Mouse (Mus musculus) intestine, postnatal 0 days (tissue): ENCODE data around the gene Chst11. TPM values are rescaled to one million over a fixed set of nuclear protein-coding genes. Genes with fewer than 3 reads are reported as not detected.

Source experiments
- ATAC-seq: fragments of 200-750 bp; cut with Nextera tagmentation; 2 replicates; pipeline ENCODE4 v1.8.0; 2017; ENCODE audit warnings: mild to moderate bottlenecking, moderate TSS enrichment, moderate library complexity
- H3K27ac ChIP-seq: fragments of 300-500 bp; sonication (generic); 2 replicates; pipeline ENCODE4 v1.5.1; 2014; ENCODE audit warnings: mild to moderate bottlenecking, low read depth, low read length, moderate library complexity
- H3K27me3 ChIP-seq: fragments of 300-500 bp; sonication (generic); replicated peaks from 2 replicates; pipeline ENCODE4 v1.6.1; 2014; ENCODE audit warnings: low read length, mixed read lengths; ENCODE audit not compliant: control insufficient read depth, insufficient read depth
- H3K36me3 ChIP-seq: fragments of 300-500 bp; sonication (generic); 2 replicates; pipeline ENCODE4 v1.6.1; 2014; ENCODE audit warnings: mild to moderate bottlenecking, moderate library complexity; ENCODE audit not compliant: control insufficient read depth, insufficient read depth
- H3K4me1 ChIP-seq: fragments of 300-500 bp; sonication (generic); replicated peaks from 2 replicates; pipeline ENCODE4 v1.6.1; 2014; ENCODE audit warnings: antibody characterized with exemption, low read length, mixed read lengths; ENCODE audit not compliant: control insufficient read depth, insufficient read depth
- H3K4me2 ChIP-seq: fragments of 300-500 bp; sonication (generic); replicated peaks from 2 replicates; pipeline ENCODE4 v1.6.1; 2014; ENCODE audit warnings: low read depth, mild to moderate bottlenecking, moderate library complexity
- H3K4me3 ChIP-seq: fragments of 300-500 bp; sonication (generic); 2 replicates; pipeline ENCODE4 v1.5.1; 2014; ENCODE audit warnings: low read depth, low read length
- H3K9ac ChIP-seq: fragments of 300-500 bp; sonication (generic); 2 replicates; pipeline ENCODE4 v1.6.1; 2014; ENCODE audit warnings: mild to moderate bottlenecking, low read depth, low read length
- H3K9me3 ChIP-seq: fragments of 300-500 bp; sonication (generic); 2 replicates; pipeline ENCODE4 v1.6.1; 2016; ENCODE audit warnings: mixed run types; ENCODE audit not compliant: control insufficient read depth
- CTCF ChIP-seq: sonication (generic); IDR thresholded peaks from 2 replicates; pipeline ENCODE4 v1.5.1; 2016; ENCODE audit warnings: low read depth, mild to moderate bottlenecking, control low read depth, antibody characterized with exemption, moderate library complexity
- whole genome bisulfite sequencing: fragments of 180-500 bp; shearing (Covaris S2); extraction: QIAGEN DNeasy Blood & Tissue Kit; methylation state at CpG from one replicate; pipeline ENCODE4 v1.1.7; 2014; 5-methylcytosine and 5-hydroxymethylcytosine counted together
- polyA plus RNA-seq: library from polyadenylated mRNA; unstranded; fragments of >200 nt; fragmentation: Nextera tagmentation; extraction: Ambion mirVana; gene quantifications from 2 replicates; pipeline ENCODE4 v1.2.1, GENCODE M21; 2015

Gene Chst11
- polyA plus RNA-seq, 1 experiment from 2014 or later = 0.50 TPM

GRCm38 (mm10) chr10:83210968-83211583 lies 225.8 kb downstream of the Chst11 start:
- no peak for TF ChIP-seq CTCF
- Histone ChIP-seq H3K27ac (no peak overlapping the region), H3K4me3 (no peak overlapping the region), H3K4me1 (no peaks in the 10 kb centered on the region), H3K27me3 (no peaks in the 10 kb centered on the region), H3K9me3 (no peaks in the 10 kb centered on the region), H3K36me3 (no peaks in the 10 kb centered on the region), H3K4me2 (no peak overlapping the region), H3K9ac (no peak overlapping the region)
- WGBS = 64% methylated on average over 6 of the region's 6 CpGs
- ATAC-seq = no peak

GRCm38 (mm10) chr10:83212618-83213017 lies 227.3 kb downstream of the Chst11 start:
- ATAC-seq = no peak
- Histone ChIP-seq H3K9me3 (no peaks in the 10 kb centered on the region), H3K4me3 (no peak overlapping the region), H3K4me2 (no peak overlapping the region), H3K9ac (no peak overlapping the region), H3K4me1 (no peaks in the 10 kb centered on the region), H3K27ac (no peak overlapping the region), H3K36me3 (no peaks in the 10 kb centered on the region), H3K27me3 (no peaks in the 10 kb centered on the region)
- TF ChIP-seq CTCF = no peak
- WGBS = 87% methylated on average over 4 of the region's 4 CpGs

- H3K4me1 ChIP-seq = no peaks in the 10 kb centered on the region
- H3K4me3 ChIP-seq = no peak overlapping the region
- no peak for TF ChIP-seq CTCF
- no peaks in the 10 kb centered on the region for H3K9me3 ChIP-seq
- H3K36me3 ChIP-seq = no peaks in the 10 kb centered on the region
- no peak overlapping the region for H3K4me2 ChIP-seq
- 65% methylated on average over 5 of the region's 5 CpGs for WGBS
- H3K27ac ChIP-seq = no peak overlapping the region
- ATAC-seq = no peak
- H3K9ac ChIP-seq = no peak overlapping the region
- no peaks in the 10 kb centered on the region for H3K27me3 ChIP-seq
Measured at GRCm38 (mm10) chr10:83215559-83215958, 230.3 kb downstream of the Chst11 start.

- no peak overlapping the region for H3K9ac ChIP-seq
- H3K36me3 ChIP-seq = no peaks in the 10 kb centered on the region
- no peak for ATAC-seq
- H3K9me3 ChIP-seq = no peaks in the 10 kb centered on the region
- H3K27me3 ChIP-seq = no peaks in the 10 kb centered on the region
- H3K4me1 ChIP-seq = no peaks in the 10 kb centered on the region
- no peak overlapping the region for H3K4me3 ChIP-seq
- TF ChIP-seq CTCF = no peak
- H3K27ac ChIP-seq = no peak overlapping the region
- 68% methylated on average over 5 of the region's 5 CpGs for WGBS
- H3K4me2 ChIP-seq = no peak overlapping the region
Measured at GRCm38 (mm10) chr10:83217256-83217655, 232.0 kb downstream of the Chst11 start.

- WGBS = 49% methylated on average over 2 of the region's 2 CpGs
- TF ChIP-seq CTCF = no peak
Measured at GRCm38 (mm10) chr10:83218778-83219177, 233.5 kb downstream of the Chst11 start.

GRCm38 (mm10) chr10:83219729-83220128 lies 234.4 kb downstream of the Chst11 start:
- no peak overlapping the region for H3K9ac ChIP-seq
- peak; percentile 87 for TF ChIP-seq CTCF
- H3K27me3 ChIP-seq = no peaks in the 10 kb centered on the region
- WGBS = 31% methylated on average over 12 of the region's 12 CpGs
- no peaks in the 10 kb centered on the region for H3K36me3 ChIP-seq
- ATAC-seq = no peak
- H3K9me3 ChIP-seq = no peaks in the 10 kb centered on the region
- no peak overlapping the region for H3K27ac ChIP-seq
- H3K4me1 ChIP-seq = no peaks in the 10 kb centered on the region
- no peak overlapping the region for H3K4me3 ChIP-seq
- H3K4me2 ChIP-seq = no peak overlapping the region

More at GRCm38 (mm10) chr10:83218778-83219177, 233.5 kb downstream of the Chst11 start:
- no peaks in the 10 kb centered on the region for H3K4me1 ChIP-seq
- H3K27me3 ChIP-seq = no peaks in the 10 kb centered on the region
- no peak overlapping the region for H3K4me2 ChIP-seq
- no peak overlapping the region for H3K4me3 ChIP-seq
- H3K9ac ChIP-seq = no peak overlapping the region
- no peak for ATAC-seq
- no peaks in the 10 kb centered on the region for H3K9me3 ChIP-seq
- no peak overlapping the region for H3K27ac ChIP-seq
- no peaks in the 10 kb centered on the region for H3K36me3 ChIP-seq
